Mouse (Mus musculus): ENCODE results near the gene Rnf181. TPM values are rescaled to one million over a fixed set of nuclear protein-coding genes. Genes with fewer than 3 reads are reported as not detected.

Rnf181 gene
- polyA plus RNA-seq, 1 experiment from 2014 or later: 88.3 TPM

GRCm38 (mm10) chr6:72407119-72407518, 40.4 kb upstream of the Rnf181 start:
- no peak overlapping the region for H3K4me3 ChIP-seq (ENCODE audit: control insufficient read depth in 1 of 2, insufficient read depth in 1 of 2, low read depth in 1 of 2, low read length in 2 of 2)
- whole genome bisulfite sequencing: 5% methylated on average over 5 of the region's 5 CpGs
- no peaks in the 10 kb centered on the region for H3K4me1 ChIP-seq (ENCODE audit: control insufficient read depth in 2 of 2, insufficient read depth in 2 of 2, low read length in 2 of 2)
- H3K27me3 ChIP-seq (ENCODE audit: control insufficient read depth, insufficient read depth, low read length): no peaks in the 10 kb centered on the region
- no peaks in the 10 kb centered on the region for H3K9me3 ChIP-seq (ENCODE audit: control insufficient read depth, low read length)
- no peak overlapping the region for H3K9ac ChIP-seq (ENCODE audit: low read length)
- H3K27ac ChIP-seq (replicated peaks in 1 of 2; ENCODE audit: control insufficient read depth in 1 of 2, insufficient read depth in 1 of 2, low read depth in 2 of 2, low read length in 2 of 2): no peak overlapping the region
- H3K4me2 ChIP-seq (ENCODE audit: low read length): no peak overlapping the region
- H3K36me3 ChIP-seq (ENCODE audit: control insufficient read depth, insufficient read depth, low read length): no peaks in the 10 kb centered on the region
- 0 out of 2 replicates have a peak, but pooled peaks have one; percentile 17 for ATAC-seq (ENCODE audit: insufficient number of reproducible peaks, insufficient read depth, low FRiP score, low read depth)

- Histone ChIP-seq H3K27me3 (ENCODE audit: control insufficient read depth, insufficient read depth, low read length) (no peaks in the 10 kb centered on the region), H3K9ac (ENCODE audit: low read length) (no peak overlapping the region), H3K36me3 (ENCODE audit: control insufficient read depth, insufficient read depth, low read length) (no peaks in the 10 kb centered on the region), H3K4me3 (ENCODE audit: control insufficient read depth in 1 of 2, insufficient read depth in 1 of 2, low read depth in 1 of 2, low read length in 2 of 2) (no peak overlapping the region), H3K4me1 (ENCODE audit: control insufficient read depth in 2 of 2, insufficient read depth in 2 of 2, low read length in 2 of 2) (no peaks in the 10 kb centered on the region), H3K9me3 (ENCODE audit: control insufficient read depth, low read length) (no peaks in the 10 kb centered on the region), H3K4me2 (ENCODE audit: low read length) (no peak overlapping the region), H3K27ac (replicated peaks in 1 of 2; ENCODE audit: control insufficient read depth in 1 of 2, insufficient read depth in 1 of 2, low read depth in 2 of 2, low read length in 2 of 2) (no peak overlapping the region)
- 75% methylated on average over 7 of the region's 7 CpGs for WGBS
- no peak for ATAC-seq (ENCODE audit: insufficient number of reproducible peaks, insufficient read depth, low FRiP score, low read depth)
Observed at GRCm38 (mm10) chr6:72405356-72405755, 38.6 kb upstream of the Rnf181 start.

DNA sequence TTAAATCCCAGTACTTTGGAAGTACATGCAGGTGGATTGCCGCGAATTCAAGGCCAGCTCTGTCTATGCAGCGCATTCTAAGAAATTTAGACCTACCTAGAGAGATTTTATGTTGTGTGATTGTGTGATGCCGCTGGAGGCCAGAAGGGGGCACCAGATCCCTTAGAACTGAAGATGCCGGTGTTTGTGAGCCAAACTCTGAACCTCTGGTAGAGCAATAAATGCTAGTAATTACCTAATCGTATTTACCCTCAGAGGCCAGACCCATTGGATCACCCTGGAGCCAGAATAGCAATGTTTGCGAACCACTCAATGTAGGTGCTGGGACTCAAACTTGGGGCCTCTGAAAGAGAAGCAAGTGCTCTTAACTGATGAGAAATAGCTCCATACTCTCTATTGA, 35.1 kb upstream of the Rnf181 start:
- WGBS: 23% methylated on average over 7 of the region's 7 CpGs
- ATAC-seq (ENCODE audit: insufficient number of reproducible peaks, insufficient read depth, low FRiP score, low read depth): no peak
- no peak overlapping the region for H3K27ac ChIP-seq (replicated peaks in 1 of 2; ENCODE audit: control insufficient read depth in 1 of 2, insufficient read depth in 1 of 2, low read depth in 2 of 2, low read length in 2 of 2)

GRCm38 (mm10) chr6:72399967-72400366, 33.2 kb upstream of the Rnf181 start:
- WGBS: 59% methylated on average over 2 of the region's 2 CpGs
- Histone ChIP-seq H3K9me3 (ENCODE audit: control insufficient read depth, low read length) (no peaks in the 10 kb centered on the region), H3K27me3 (ENCODE audit: control insufficient read depth, insufficient read depth, low read length) (no peaks in the 10 kb centered on the region), H3K27ac (replicated peaks in 1 of 2; ENCODE audit: control insufficient read depth in 1 of 2, insufficient read depth in 1 of 2, low read depth in 2 of 2, low read length in 2 of 2) (no peak overlapping the region), H3K4me1 (ENCODE audit: control insufficient read depth in 2 of 2, insufficient read depth in 2 of 2, low read length in 2 of 2) (no peaks in the 10 kb centered on the region), H3K36me3 (ENCODE audit: control insufficient read depth, insufficient read depth, low read length) (no peaks in the 10 kb centered on the region), H3K4me3 (ENCODE audit: control insufficient read depth in 1 of 2, insufficient read depth in 1 of 2, low read depth in 1 of 2, low read length in 2 of 2) (no peak overlapping the region), H3K4me2 (ENCODE audit: low read length) (no peak overlapping the region), H3K9ac (ENCODE audit: low read length) (no peak overlapping the region)
- ATAC-seq (ENCODE audit: insufficient number of reproducible peaks, insufficient read depth, low FRiP score, low read depth): no peak

More for the DNA sequence above, 35.1 kb upstream of the Rnf181 start:
- Histone ChIP-seq H3K36me3 (ENCODE audit: control insufficient read depth, insufficient read depth, low read length) (no peaks in the 10 kb centered on the region), H3K4me1 (ENCODE audit: control insufficient read depth in 2 of 2, insufficient read depth in 2 of 2, low read length in 2 of 2) (no peaks in the 10 kb centered on the region), H3K4me3 (ENCODE audit: control insufficient read depth in 1 of 2, insufficient read depth in 1 of 2, low read depth in 1 of 2, low read length in 2 of 2) (no peak overlapping the region), H3K4me2 (ENCODE audit: low read length) (no peak overlapping the region), H3K27me3 (ENCODE audit: control insufficient read depth, insufficient read depth, low read length) (no peaks in the 10 kb centered on the region), H3K9me3 (ENCODE audit: control insufficient read depth, low read length) (no peaks in the 10 kb centered on the region), H3K9ac (ENCODE audit: low read length) (no peak overlapping the region)

DNA sequence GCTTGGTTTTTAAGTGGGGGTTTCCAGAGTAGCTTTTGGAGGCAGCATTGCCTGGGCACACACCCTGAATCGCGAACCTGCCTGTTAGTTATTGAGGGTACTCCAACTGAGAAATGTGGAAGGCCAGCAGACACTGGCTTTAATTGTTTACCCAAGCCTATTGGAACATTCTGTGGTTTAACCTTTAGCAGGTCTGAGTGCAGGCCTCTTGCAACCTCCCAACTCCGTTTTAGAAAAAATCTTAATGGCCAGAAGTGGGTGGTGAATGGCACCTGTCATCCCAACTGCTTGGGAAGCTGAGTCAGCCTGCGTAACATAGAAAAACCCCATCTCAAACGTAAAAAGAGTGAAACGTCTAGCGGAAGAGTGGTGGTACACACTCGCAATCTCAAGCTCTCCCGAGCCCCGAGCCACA, 30.1 kb upstream of the Rnf181 start:
- 73% methylated on average over 10 of the region's 10 CpGs for WGBS
- Histone ChIP-seq H3K4me1 (ENCODE audit: control insufficient read depth in 2 of 2, insufficient read depth in 2 of 2, low read length in 2 of 2) (peaks cover 0 to 2% of the 10 kb centered on the region in 2 experiments; a peak in 1 of 4 replicates), H3K27ac (replicated peaks in 1 of 2; ENCODE audit: control insufficient read depth in 1 of 2, insufficient read depth in 1 of 2, low read depth in 2 of 2, low read length in 2 of 2) (no peak overlapping the region), H3K9ac (ENCODE audit: low read length) (no peak overlapping the region), H3K9me3 (ENCODE audit: control insufficient read depth, low read length) (no peaks in the 10 kb centered on the region), H3K4me3 (ENCODE audit: control insufficient read depth in 1 of 2, insufficient read depth in 1 of 2, low read depth in 1 of 2, low read length in 2 of 2) (no peak overlapping the region), H3K36me3 (ENCODE audit: control insufficient read depth, insufficient read depth, low read length) (no peaks in the 10 kb centered on the region), H3K27me3 (ENCODE audit: control insufficient read depth, insufficient read depth, low read length) (no peaks in the 10 kb centered on the region), H3K4me2 (ENCODE audit: low read length) (no peak overlapping the region)
- no peak for ATAC-seq (ENCODE audit: insufficient number of reproducible peaks, insufficient read depth, low FRiP score, low read depth)

DNA sequence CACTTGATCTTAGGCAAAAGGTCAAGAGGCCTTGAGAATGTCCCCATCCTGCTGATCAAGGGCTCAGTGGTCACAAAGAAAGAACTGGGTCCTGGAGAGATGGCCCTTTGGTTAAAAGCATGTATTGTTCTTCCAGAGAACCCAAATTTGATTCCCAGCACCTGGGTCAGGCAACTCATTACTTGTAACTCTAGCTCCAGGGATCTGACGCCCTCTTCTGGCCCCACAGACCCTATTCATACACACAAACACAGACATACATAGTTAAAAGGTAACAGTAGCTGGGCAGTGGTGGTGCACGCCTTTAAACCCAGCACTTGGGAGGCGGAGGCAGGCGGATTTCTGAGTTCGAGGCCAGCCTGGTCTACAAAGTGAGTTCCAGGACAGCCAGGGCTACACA, 25.6 kb upstream of the Rnf181 start:
- Histone ChIP-seq H3K4me2 (ENCODE audit: low read length) (no peak overlapping the region), H3K36me3 (ENCODE audit: control insufficient read depth, insufficient read depth, low read length) (peaks cover 11% of the 10 kb centered on the region), H3K4me1 (ENCODE audit: control insufficient read depth in 2 of 2, insufficient read depth in 2 of 2, low read length in 2 of 2) (peaks cover 13 to 14% of the 10 kb centered on the region in 2 experiments; a peak in 3 of 4 replicates), H3K9ac (ENCODE audit: low read length) (no peak overlapping the region), H3K27me3 (ENCODE audit: control insufficient read depth, insufficient read depth, low read length) (no peaks in the 10 kb centered on the region), H3K4me3 (ENCODE audit: control insufficient read depth in 1 of 2, insufficient read depth in 1 of 2, low read depth in 1 of 2, low read length in 2 of 2) (no peak overlapping the region), H3K27ac (replicated peaks in 1 of 2; ENCODE audit: control insufficient read depth in 1 of 2, insufficient read depth in 1 of 2, low read depth in 2 of 2, low read length in 2 of 2) (peak overlapping the region; percentile 52 to 97), H3K9me3 (ENCODE audit: control insufficient read depth, low read length) (no peaks in the 10 kb centered on the region)
- WGBS: 87% methylated on average over 5 of the region's 5 CpGs
- ATAC-seq (ENCODE audit: insufficient number of reproducible peaks, insufficient read depth, low FRiP score, low read depth): no peak

GRCm38 (mm10) chr6:72390795-72391521, 24.2 kb upstream of the Rnf181 start:
- Histone ChIP-seq H3K9me3 (ENCODE audit: control insufficient read depth, low read length) (no peaks in the 10 kb centered on the region), H3K36me3 (ENCODE audit: control insufficient read depth, insufficient read depth, low read length) (peaks cover 19% of the 10 kb centered on the region), H3K9ac (ENCODE audit: low read length) (peak overlapping the region; percentile 85), H3K27me3 (ENCODE audit: control insufficient read depth, insufficient read depth, low read length) (no peaks in the 10 kb centered on the region), H3K4me2 (ENCODE audit: low read length) (peak overlapping the region; percentile 74), H3K4me3 (ENCODE audit: control insufficient read depth in 1 of 2, insufficient read depth in 1 of 2, low read depth in 1 of 2, low read length in 2 of 2) (peak overlapping the region; percentile 49 to 59; a peak in 3 of 4 replicates), H3K27ac (replicated peaks in 1 of 2; ENCODE audit: control insufficient read depth in 1 of 2, insufficient read depth in 1 of 2, low read depth in 2 of 2, low read length in 2 of 2) (peak overlapping the region; percentile 89 to 97), H3K4me1 (ENCODE audit: control insufficient read depth in 2 of 2, insufficient read depth in 2 of 2, low read length in 2 of 2) (peaks cover 13 to 14% of the 10 kb centered on the region in 2 experiments; a peak in 3 of 4 replicates)
- peak; percentile 83 for ATAC-seq (ENCODE audit: insufficient number of reproducible peaks, insufficient read depth, low FRiP score, low read depth)
- 18% methylated on average over 11 of the region's 12 CpGs for WGBS
